8 mouse cellular contexts compared by ENCODE assay signal in the genomic region with DNA sequence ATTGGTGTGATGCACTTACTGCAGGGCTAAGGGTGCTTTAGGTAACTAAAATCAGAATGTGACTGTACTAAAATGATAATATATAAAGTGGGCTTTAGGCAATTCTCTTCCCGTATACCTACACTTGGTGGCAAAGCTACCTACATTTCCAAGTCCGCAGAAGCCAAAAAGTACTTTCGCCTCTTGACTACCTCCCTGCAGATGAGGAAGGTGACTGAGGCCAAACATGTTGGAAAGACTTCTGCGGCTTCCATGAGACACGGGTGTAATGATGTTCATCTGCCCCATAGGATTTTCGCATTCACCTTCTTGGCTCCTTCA. TPM values are rescaled to one million over a fixed set of nuclear protein-coding genes. Genes with fewer than 3 reads are reported as not detected.
A peak's percentile ranks its signal among the peaks of the same experiment; 100 is the strongest.
DNase-seq lines count a peak whose midpoint lies in the region; ATAC-seq and TF ChIP-seq lines count a peak whose summit lies in the region.

No protein-coding gene starts in this region.

- TF ChIP-seq POLR2A in small intestine, adult 2 months (IDR thresholded peaks at IDR 0.05; ENCODE audit: low read depth, low read length) = no peak

- peak overlapping the region; percentile 70 for H3K9ac ChIP-seq in forebrain, embryonic 11.5 days (ENCODE audit: low read length)
- H3K9ac ChIP-seq in limb, embryonic 13.5 days = peak overlapping the region; percentile 66

- H3K4me3 ChIP-seq in megakaryocyte, embryonic 14.5 days (replicated peaks) = peak overlapping the region; percentile 97
- H3K4me3 ChIP-seq in forebrain, embryonic 11.5 days (ENCODE audit: low read depth, low read length) = peak overlapping the region; percentile 95
- peak overlapping the region; percentile 93 for H3K4me3 ChIP-seq in limb, embryonic 13.5 days
- H3K4me3 ChIP-seq in small intestine, adult 2 months (ENCODE audit: low read depth, low read length) = peak overlapping the region; percentile 86

- WGBS in forebrain, embryonic 11.5 days = 12% methylated on average over 6 of the region's 6 CpGs
- 13% methylated on average over 6 of the region's 6 CpGs for WGBS in limb, embryonic 13.5 days
- 17% methylated on average over 6 of the region's 6 CpGs for WGBS in small intestine, adult 2 months

- peak overlapping the region; percentile 78 for H3K4me2 ChIP-seq in forebrain, embryonic 11.5 days (ENCODE audit: low read depth, low read length, severe bottlenecking)
- peak overlapping the region; percentile 94 for H3K4me2 ChIP-seq in limb, embryonic 13.5 days (replicated peaks)

- TF ChIP-seq CTCF in small intestine, adult 2 months (IDR thresholded peaks at IDR 0.05; ENCODE audit: extremely low read depth, insufficient read length, insufficient replicate concordance, low read depth, low read length) = no peak

- H3K4me1 ChIP-seq in megakaryocyte, embryonic 14.5 days = peaks cover 50% of the 10 kb centered on the region
- peaks cover 24% of the 10 kb centered on the region for H3K4me1 ChIP-seq in forebrain, embryonic 11.5 days (replicated peaks; ENCODE audit: control insufficient read depth, insufficient read depth, low read length)
- H3K4me1 ChIP-seq in limb, embryonic 13.5 days = peaks cover 29% of the 10 kb centered on the region
- H3K4me1 ChIP-seq in small intestine, adult 2 months (ENCODE audit: control insufficient read depth, insufficient read depth, insufficient read length, low read length) = peaks cover 15% of the 10 kb centered on the region; the same call in 1 of the 2 replicates

- no peak for DNase-seq in forebrain, embryonic 11.5 days (ENCODE audit: low spot score)
- DNase-seq in layer of hippocampus, postnatal 36 days = no peak
- no peak for DNase-seq in T-cell, adult 2 months (ENCODE audit: low spot score)
- DNase-seq in right cerebral cortex, postnatal 14 days = no peak

- no peak for ATAC-seq in megakaryocyte, adult 5-6 weeks (ENCODE audit: poor library complexity, severe bottlenecking)
- ATAC-seq in forebrain, embryonic 11.5 days (replicated peaks; ENCODE audit: low FRiP score) = no peak
- no peak for ATAC-seq in limb, embryonic 13.5 days (ENCODE audit: low FRiP score, low read depth)

- H3K9me3 ChIP-seq in megakaryocyte, embryonic 14.5 days = no peaks in the 10 kb centered on the region
- H3K9me3 ChIP-seq in forebrain, embryonic 11.5 days (ENCODE audit: control insufficient read depth, low read length) = no peaks in the 10 kb centered on the region
- no peaks in the 10 kb centered on the region for H3K9me3 ChIP-seq in limb, embryonic 13.5 days

- peaks cover 1% of the 10 kb centered on the region for H3K27me3 ChIP-seq in megakaryocyte, embryonic 14.5 days (replicated peaks)
- H3K27me3 ChIP-seq in forebrain, embryonic 11.5 days (ENCODE audit: control insufficient read depth, insufficient read depth, low read length) = no peaks in the 10 kb centered on the region
- H3K27me3 ChIP-seq in limb, embryonic 13.5 days = no peaks in the 10 kb centered on the region
- H3K27me3 ChIP-seq in small intestine, adult 2 months (ENCODE audit: control insufficient read depth, insufficient read depth, low read length) = no peaks in the 10 kb centered on the region

- peaks cover 36% of the 10 kb centered on the region for H3K36me3 ChIP-seq in megakaryocyte, embryonic 14.5 days (replicated peaks; ENCODE audit: low read length)
- no peaks in the 10 kb centered on the region for H3K36me3 ChIP-seq in forebrain, embryonic 11.5 days (ENCODE audit: control insufficient read depth, insufficient read depth, low read length)
- peaks cover 9% of the 10 kb centered on the region for H3K36me3 ChIP-seq in limb, embryonic 13.5 days
- H3K36me3 ChIP-seq in small intestine, adult 2 months (ENCODE audit: control insufficient read depth, insufficient read depth, low read length) = peaks cover 4% of the 10 kb centered on the region

- peak overlapping the region; percentile 85 for H3K27ac ChIP-seq in forebrain, embryonic 11.5 days (ENCODE audit: low read depth, low read length)
- peak overlapping the region; percentile 84 for H3K27ac ChIP-seq in limb, embryonic 13.5 days
- no peak overlapping the region for H3K27ac ChIP-seq in small intestine, adult 2 months (ENCODE audit: insufficient read depth, low read depth, low read length)

RNA-seq across cellular contexts. Expression of gene Sort1, which starts 0.7 kb away (rescaled TPM):
- polyA plus RNA-seq in megakaryocyte, embryonic 14.5 days (2012; ENCODE audit: insufficient read depth, low replicate concordance) = 11.0 and 16.3 TPM in 2 replicates
- total RNA-seq in megakaryocyte, adult 5-6 weeks (2015) = 80.7 and 83.8 TPM in 2 replicates
- 76.4 and 87.8 TPM in 2 replicates for total RNA-seq in megakaryocyte, adult 5-6 weeks (2017)
- 28.9 and 31.3 TPM in 2 replicates for polyA plus RNA-seq in forebrain, embryonic 11.5 days (2014; fragmentation: Nextera tagmentation; extraction: Ambion mirVana)
- 10.6 TPM in 2 replicates for polyA plus RNA-seq in limb, embryonic 13.5 days (2015; fragmentation: Nextera tagmentation; extraction: Ambion mirVana)
- polyA plus RNA-seq in small intestine, adult 2 months (2012; rRNA removed) = 18.1 and 32.8 TPM in 2 replicates
- total RNA-seq in layer of hippocampus, postnatal 36 days (2021) = 100 to 1,000 TPM; 345 to 381 TPM

RNA-seq across cellular contexts. Expression of gene Psma5, which starts 26.5 kb away (rescaled TPM):
- 6.0 TPM in 1 of 2 replicates, not detected in the other for polyA plus RNA-seq in megakaryocyte, embryonic 14.5 days (2012; ENCODE audit: insufficient read depth, low replicate concordance)
- total RNA-seq in megakaryocyte, adult 5-6 weeks (2015) = 160 and 172 TPM in 2 replicates
- total RNA-seq in megakaryocyte, adult 5-6 weeks (2017) = 146 and 158 TPM in 2 replicates
- 277 and 297 TPM in 2 replicates for polyA plus RNA-seq in forebrain, embryonic 11.5 days (2014; fragmentation: Nextera tagmentation; extraction: Ambion mirVana)
- polyA plus RNA-seq in limb, embryonic 13.5 days (2015; fragmentation: Nextera tagmentation; extraction: Ambion mirVana) = 318 and 331 TPM in 2 replicates
- 21.9 and 36.2 TPM in 2 replicates for polyA plus RNA-seq in small intestine, adult 2 months (2012; rRNA removed)
- total RNA-seq in layer of hippocampus, postnatal 36 days (2021) = 10 to 100 TPM; 70.9 to 81.1 TPM

RNA-seq across cellular contexts. Expression of gene Sypl2, which starts 56.8 kb away (rescaled TPM):
- polyA plus RNA-seq in megakaryocyte, embryonic 14.5 days (2012; ENCODE audit: insufficient read depth, low replicate concordance) = not detected in 2 replicates
- not detected in 2 replicates for total RNA-seq in megakaryocyte, adult 5-6 weeks (2015)
- total RNA-seq in megakaryocyte, adult 5-6 weeks (2017) = not detected in 2 replicates
- 2.3 and 3.5 TPM in 2 replicates for polyA plus RNA-seq in forebrain, embryonic 11.5 days (2014; fragmentation: Nextera tagmentation; extraction: Ambion mirVana)
- 1.4 and 1.7 TPM in 2 replicates for polyA plus RNA-seq in limb, embryonic 13.5 days (2015; fragmentation: Nextera tagmentation; extraction: Ambion mirVana)
- 2.5 and 6.3 TPM in 2 replicates for polyA plus RNA-seq in small intestine, adult 2 months (2012; rRNA removed)
- total RNA-seq in layer of hippocampus, postnatal 36 days (2021) = 1 to 10 TPM; 2.0 to 2.3 TPM
